ENCODE assay signal across 8 mouse cellular contexts in genomic region chr4:131874567-131874966, GRCm38 (mm10). TPM values are rescaled to one million over a fixed set of nuclear protein-coding genes. Genes with fewer than 3 reads are reported as not detected.
DNase-seq lines count a peak whose midpoint lies in the region; ATAC-seq and TF ChIP-seq lines count a peak whose summit lies in the region.

No protein-coding gene starts in this region.

- no peak for DNase-seq in layer of hippocampus, adult 2 months (ENCODE audit: low spot score in 2 of 2)
- DNase-seq in layer of hippocampus, adult 8-10 months (ENCODE audit: low spot score in 2 of 2), result no peak
- no peak for DNase-seq in embryonic facial prominence, embryonic 11.5 days (ENCODE audit: low spot score)
- no peak for DNase-seq in intestine, embryonic 14.5 days (ENCODE audit: low spot score)
- no peak for DNase-seq in spleen, postnatal 4 days (ENCODE audit: low spot score in 2 of 2)
- DNase-seq in ovary, postnatal 14 days (ENCODE audit: low spot score), result no peak
- no peak for DNase-seq in frontal cortex, adult 2 months (ENCODE audit: extremely low spot score in 1 of 2, low spot score in 1 of 2)

- no peaks in the 10 kb centered on the region for H3K27me3 ChIP-seq in embryonic facial prominence, embryonic 11.5 days (ENCODE audit: control insufficient read depth, insufficient read depth, low read length)
- H3K27me3 ChIP-seq in intestine, embryonic 14.5 days (replicated peaks; ENCODE audit: control insufficient read depth, insufficient read depth, low read length), result no peaks in the 10 kb centered on the region
- no peaks in the 10 kb centered on the region for H3K27me3 ChIP-seq in neural tube, embryonic 13.5 days

- no peak for TF ChIP-seq CTCF in layer of hippocampus, adult 2 months (conservative IDR thresholded peaks at IDR 0.05)

- H3K4me3 ChIP-seq in layer of hippocampus, adult 2 months, result peak overlapping the region; percentile 95
- H3K4me3 ChIP-seq in embryonic facial prominence, embryonic 11.5 days (ENCODE audit: low read depth, low read length), result peak overlapping the region; percentile 99
- peak overlapping the region; percentile 96 for H3K4me3 ChIP-seq in intestine, embryonic 14.5 days (ENCODE audit: low read depth, low read length)
- H3K4me3 ChIP-seq in neural tube, embryonic 13.5 days, result peak overlapping the region; percentile 96

- 5% methylated on average over 11 of the region's 11 CpGs for WGBS in embryonic facial prominence, embryonic 11.5 days
- WGBS in intestine, embryonic 14.5 days, result 2% methylated on average over 11 of the region's 11 CpGs
- 4% methylated on average over 11 of the region's 11 CpGs for WGBS in neural tube, embryonic 13.5 days

- H3K9ac ChIP-seq in embryonic facial prominence, embryonic 11.5 days (replicated peaks; ENCODE audit: low read length), result peak overlapping the region; percentile 100
- peak overlapping the region; percentile 100 for H3K9ac ChIP-seq in intestine, embryonic 14.5 days (ENCODE audit: low read length)
- peak overlapping the region; percentile 100 for H3K9ac ChIP-seq in neural tube, embryonic 13.5 days

- peak overlapping the region; percentile 100 for H3K27ac ChIP-seq in layer of hippocampus, adult 2 months
- peak overlapping the region; percentile 100 for H3K27ac ChIP-seq in embryonic facial prominence, embryonic 11.5 days (replicated peaks; ENCODE audit: low read depth, low read length)
- peak overlapping the region; percentile 100 for H3K27ac ChIP-seq in intestine, embryonic 14.5 days (ENCODE audit: low read depth)
- H3K27ac ChIP-seq in neural tube, embryonic 13.5 days (replicated peaks), result peak overlapping the region; percentile 100

- ATAC-seq in embryonic facial prominence, embryonic 11.5 days (replicated peaks; ENCODE audit: insufficient number of reproducible peaks, low FRiP score, low TSS enrichment, low read depth), result no peak
- ATAC-seq in intestine, embryonic 14.5 days (replicated peaks; ENCODE audit: low FRiP score, low TSS enrichment, low read depth), result no peak
- ATAC-seq in neural tube, embryonic 13.5 days (ENCODE audit: low read depth), result no peak

- H3K36me3 ChIP-seq in embryonic facial prominence, embryonic 11.5 days (replicated peaks; ENCODE audit: control insufficient read depth, insufficient read depth, low read depth, low read length), result no peaks in the 10 kb centered on the region
- no peaks in the 10 kb centered on the region for H3K36me3 ChIP-seq in intestine, embryonic 14.5 days (ENCODE audit: control insufficient read depth, insufficient read depth, low read length)
- H3K36me3 ChIP-seq in neural tube, embryonic 13.5 days, result no peaks in the 10 kb centered on the region

- H3K4me2 ChIP-seq in embryonic facial prominence, embryonic 11.5 days (ENCODE audit: low read depth, low read length), result peak overlapping the region; percentile 83
- peak overlapping the region; percentile 89 for H3K4me2 ChIP-seq in intestine, embryonic 14.5 days (ENCODE audit: low read length)
- H3K4me2 ChIP-seq in neural tube, embryonic 13.5 days, result peak overlapping the region; percentile 99

- no peaks in the 10 kb centered on the region for H3K9me3 ChIP-seq in embryonic facial prominence, embryonic 11.5 days (replicated peaks; ENCODE audit: control insufficient read depth, low read length)
- H3K9me3 ChIP-seq in intestine, embryonic 14.5 days (ENCODE audit: control insufficient read depth, low read length), result no peaks in the 10 kb centered on the region
- H3K9me3 ChIP-seq in neural tube, embryonic 13.5 days, result no peaks in the 10 kb centered on the region

- H3K4me1 ChIP-seq in embryonic facial prominence, embryonic 11.5 days (ENCODE audit: control insufficient read depth, insufficient read depth, low read length), result no peaks in the 10 kb centered on the region
- H3K4me1 ChIP-seq in intestine, embryonic 14.5 days (replicated peaks; ENCODE audit: control insufficient read depth, insufficient read depth, low read length), result peaks cover 35% of the 10 kb centered on the region
- peaks cover 52% of the 10 kb centered on the region for H3K4me1 ChIP-seq in neural tube, embryonic 13.5 days (replicated peaks)

RNA-seq across cellular contexts. Expression of gene Srsf4, which starts 1.1 kb away (rescaled TPM):
- total RNA-seq in layer of hippocampus, adult 2 months (2021), result 10 to 100 TPM; 67.3 to 75.0 TPM
- total RNA-seq in layer of hippocampus, adult 8-10 months (2022), result 10 to 100 TPM; 62.6 to 72.1 (median 65.8) TPM
- 119 and 131 TPM in 2 replicates for polyA plus RNA-seq in embryonic facial prominence, embryonic 11.5 days (2014; fragmentation: Nextera tagmentation; extraction: Ambion mirVana)
- 102 and 103 TPM in 2 replicates for polyA plus RNA-seq in intestine, embryonic 14.5 days (2014; fragmentation: Nextera tagmentation; extraction: Ambion mirVana)
- polyA plus RNA-seq in neural tube, embryonic 13.5 days (2015; fragmentation: Nextera tagmentation; extraction: Ambion mirVana), result 109 and 135 TPM in 2 replicates
- polyA plus RNA-seq in frontal cortex, adult 2 months (2012; rRNA removed), result 86.3 and 89.5 TPM in 2 replicates

RNA-seq across cellular contexts. Expression of gene Mecr, which starts 31.3 kb away (rescaled TPM):
- total RNA-seq in layer of hippocampus, adult 2 months (2021), result 10 to 100 TPM; 33.1 to 35.8 TPM
- 10 to 100 TPM; 31.0 to 43.7 (median 37.7) TPM for total RNA-seq in layer of hippocampus, adult 8-10 months (2022)
- 39.9 and 42.5 TPM in 2 replicates for polyA plus RNA-seq in embryonic facial prominence, embryonic 11.5 days (2014; fragmentation: Nextera tagmentation; extraction: Ambion mirVana)
- 59.3 and 62.3 TPM in 2 replicates for polyA plus RNA-seq in intestine, embryonic 14.5 days (2014; fragmentation: Nextera tagmentation; extraction: Ambion mirVana)
- polyA plus RNA-seq in neural tube, embryonic 13.5 days (2015; fragmentation: Nextera tagmentation; extraction: Ambion mirVana), result 35.6 and 36.1 TPM in 2 replicates
- 44.5 and 54.4 TPM in 2 replicates for polyA plus RNA-seq in frontal cortex, adult 2 months (2012; rRNA removed)

RNA-seq across cellular contexts. Expression of gene Ptpru, which starts 36.5 kb away (rescaled TPM):
- 100 to 1,000 TPM; 101 to 108 TPM for total RNA-seq in layer of hippocampus, adult 2 months (2021)
- 10 to 100 TPM; 80.2 to 91.8 (median 84.1) TPM for total RNA-seq in layer of hippocampus, adult 8-10 months (2022)
- polyA plus RNA-seq in embryonic facial prominence, embryonic 11.5 days (2014; fragmentation: Nextera tagmentation; extraction: Ambion mirVana), result 17.2 and 19.6 TPM in 2 replicates
- polyA plus RNA-seq in intestine, embryonic 14.5 days (2014; fragmentation: Nextera tagmentation; extraction: Ambion mirVana), result 5.4 and 5.7 TPM in 2 replicates
- polyA plus RNA-seq in neural tube, embryonic 13.5 days (2015; fragmentation: Nextera tagmentation; extraction: Ambion mirVana), result 9.9 and 10.8 TPM in 2 replicates
- 38.9 and 39.6 TPM in 2 replicates for polyA plus RNA-seq in frontal cortex, adult 2 months (2012; rRNA removed)

RNA-seq across cellular contexts. Expression of gene Tmem200b, which starts 47.0 kb away (rescaled TPM):
- total RNA-seq in layer of hippocampus, adult 2 months (2021), result 1 to 10 TPM; 1.5 to 1.7 TPM
- 1 to 10 TPM; 2.1 to 3.8 (median 3.2) TPM for total RNA-seq in layer of hippocampus, adult 8-10 months (2022)
- 3.0 and 4.4 TPM in 2 replicates for polyA plus RNA-seq in embryonic facial prominence, embryonic 11.5 days (2014; fragmentation: Nextera tagmentation; extraction: Ambion mirVana)
- 1.9 and 2.3 TPM in 2 replicates for polyA plus RNA-seq in intestine, embryonic 14.5 days (2014; fragmentation: Nextera tagmentation; extraction: Ambion mirVana)
- polyA plus RNA-seq in neural tube, embryonic 13.5 days (2015; fragmentation: Nextera tagmentation; extraction: Ambion mirVana), result 0.14 and 0.29 TPM in 2 replicates
- 3.4 and 5.2 TPM in 2 replicates for polyA plus RNA-seq in frontal cortex, adult 2 months (2012; rRNA removed)
